Mouse (Mus musculus) cerebellum, postnatal 14 days (tissue): ENCODE results near the gene Sept9.

Source experiments
- DNase-seq, 2 experiments: peaks; one replicate each; pipeline ENCODE4 v3.0.0; 2021; ENCODE audit warnings: mixed read lengths in 2 of 2

Gene Sept9

GRCm38 (mm10) chr11:117199282-117200175 is at the start of gene Sept9:
Gene Sept9 (plus strand): TSS chr11:117199661.
- no peak for DNase-seq

GRCm38 (mm10) chr11:117150467-117150966 is 48.9 kb upstream of the Sept9 start:
- no peak for DNase-seq

GRCm38 (mm10) chr11:117151461-117151860 is 48.0 kb upstream of the Sept9 start:
- no peak for DNase-seq

GRCm38 (mm10) chr11:117152541-117152940 is 46.9 kb upstream of the Sept9 start:
- no peak for DNase-seq

GRCm38 (mm10) chr11:117153553-117153952 is 45.9 kb upstream of the Sept9 start:
- DNase-seq: no peak

- no peak for DNase-seq
These were observed 45.2 kb upstream of the Sept9 start for GRCm38 (mm10) chr11:117154088-117154815.

GRCm38 (mm10) chr11:117156725-117157124 is 42.7 kb upstream of the Sept9 start:
- DNase-seq: peak in 1 of 2 experiments; percentile 57

GRCm38 (mm10) chr11:117158343-117158742 is 41.1 kb upstream of the Sept9 start:
- DNase-seq: peak; percentile 58 to 70

GRCm38 (mm10) chr11:117159257-117159945 is 40.1 kb upstream of the Sept9 start:
- DNase-seq: peak; percentile 79 to 83

GRCm38 (mm10) chr11:117159946-117160307 is 39.5 kb upstream of the Sept9 start:
- DNase-seq: peak; percentile 59 to 65

- no peak for DNase-seq
These were observed 38.7 kb upstream of the Sept9 start for GRCm38 (mm10) chr11:117160791-117161190.

- DNase-seq: no peak
These were observed 37.9 kb upstream of the Sept9 start for GRCm38 (mm10) chr11:117161574-117161973.

- DNase-seq: peak in 1 of 2 experiments; percentile 49
These were observed 36.4 kb upstream of the Sept9 start for GRCm38 (mm10) chr11:117163098-117163497.

- no peak for DNase-seq
These were observed 35.7 kb upstream of the Sept9 start for GRCm38 (mm10) chr11:117163771-117164170.

- peak; percentile 64 to 75 for DNase-seq
These were observed 31.0 kb upstream of the Sept9 start for GRCm38 (mm10) chr11:117168278-117169087.

GRCm38 (mm10) chr11:117169088-117169635 is 30.3 kb upstream of the Sept9 start:
- peak; percentile 62 to 63 for DNase-seq

GRCm38 (mm10) chr11:117169801-117170565 is 29.5 kb upstream of the Sept9 start:
- DNase-seq: peak in 1 of 2 experiments; percentile 9

GRCm38 (mm10) chr11:117174098-117174892 is 25.2 kb upstream of the Sept9 start:
- no peak for DNase-seq

GRCm38 (mm10) chr11:117174924-117175323 is 24.5 kb upstream of the Sept9 start:
- DNase-seq: no peak

- DNase-seq: no peak
These were observed 24.0 kb upstream of the Sept9 start for GRCm38 (mm10) chr11:117175472-117175871.
